Mouse (Mus musculus): ENCODE measurements around the gene Osbpl9.

The Osbpl9 gene

DNA sequence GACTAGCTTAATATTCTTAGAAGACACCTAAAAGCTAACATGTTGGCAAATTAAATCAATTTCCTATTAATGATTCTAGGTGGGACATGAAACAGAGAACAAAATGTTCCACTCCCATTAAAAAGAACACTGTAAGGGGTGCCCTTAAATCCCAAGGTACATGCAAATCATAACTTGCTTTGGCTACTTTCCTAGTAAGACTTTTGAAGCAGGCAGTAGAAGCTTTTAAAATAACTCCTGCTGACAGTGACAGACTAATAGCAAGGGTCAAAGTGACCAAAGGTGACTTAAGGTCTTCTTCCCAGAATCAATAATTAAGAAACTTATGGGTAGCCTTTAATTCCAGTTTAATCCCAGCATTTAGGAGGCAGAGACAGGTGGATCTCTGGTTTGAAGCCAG, 95.5 kb downstream of the Osbpl9 start:
- DNase-seq (ENCODE audit: inconsistent age in 2 of 2, low spot score in 1 of 2) = peak in 1 of 2 experiments; percentile 27

DNA sequence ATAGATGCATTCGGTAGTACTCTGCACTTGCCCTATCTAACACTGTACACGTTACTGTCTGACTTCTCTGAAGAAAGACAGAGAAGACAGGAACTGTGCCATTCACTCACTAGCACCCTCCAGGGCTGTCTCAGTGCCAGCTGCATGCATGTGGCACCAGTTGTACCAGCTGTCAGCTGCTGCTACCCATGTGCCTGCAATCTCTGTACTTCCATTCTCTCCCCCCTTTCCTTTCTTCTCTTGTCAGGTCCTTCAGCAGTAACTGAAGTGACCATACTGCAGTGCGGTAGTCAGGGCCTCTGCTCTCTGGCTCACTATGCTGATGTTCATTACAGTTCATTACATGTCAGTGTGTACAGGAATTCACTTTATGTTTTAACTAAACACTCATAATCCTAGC, 96.0 kb downstream of the Osbpl9 start:
- peak in 1 of 2 experiments; percentile 53 for DNase-seq (ENCODE audit: inconsistent age in 2 of 2, low spot score in 1 of 2)

DNA sequence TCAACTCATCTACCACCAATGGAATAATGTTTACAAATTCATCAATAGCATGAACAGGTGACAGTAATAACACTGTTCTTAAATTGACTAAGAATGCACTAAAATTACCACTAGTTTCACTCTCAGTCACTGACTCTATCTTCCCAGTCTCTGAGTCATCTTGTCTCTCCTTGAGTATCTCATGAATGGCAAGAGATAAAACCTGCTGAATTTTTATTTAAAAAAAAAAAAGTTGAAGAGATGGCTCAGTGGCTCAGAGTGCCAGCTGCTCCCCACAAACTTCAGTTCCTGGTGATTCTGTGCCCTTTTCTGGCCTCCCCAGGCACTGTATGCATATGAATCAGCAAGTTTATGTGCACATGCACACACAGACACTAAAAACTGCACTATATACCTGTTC, 96.8 kb downstream of the Osbpl9 start:
- peak in 1 of 2 experiments; percentile 62 for DNase-seq (ENCODE audit: inconsistent age in 2 of 2, low spot score in 1 of 2)

DNA sequence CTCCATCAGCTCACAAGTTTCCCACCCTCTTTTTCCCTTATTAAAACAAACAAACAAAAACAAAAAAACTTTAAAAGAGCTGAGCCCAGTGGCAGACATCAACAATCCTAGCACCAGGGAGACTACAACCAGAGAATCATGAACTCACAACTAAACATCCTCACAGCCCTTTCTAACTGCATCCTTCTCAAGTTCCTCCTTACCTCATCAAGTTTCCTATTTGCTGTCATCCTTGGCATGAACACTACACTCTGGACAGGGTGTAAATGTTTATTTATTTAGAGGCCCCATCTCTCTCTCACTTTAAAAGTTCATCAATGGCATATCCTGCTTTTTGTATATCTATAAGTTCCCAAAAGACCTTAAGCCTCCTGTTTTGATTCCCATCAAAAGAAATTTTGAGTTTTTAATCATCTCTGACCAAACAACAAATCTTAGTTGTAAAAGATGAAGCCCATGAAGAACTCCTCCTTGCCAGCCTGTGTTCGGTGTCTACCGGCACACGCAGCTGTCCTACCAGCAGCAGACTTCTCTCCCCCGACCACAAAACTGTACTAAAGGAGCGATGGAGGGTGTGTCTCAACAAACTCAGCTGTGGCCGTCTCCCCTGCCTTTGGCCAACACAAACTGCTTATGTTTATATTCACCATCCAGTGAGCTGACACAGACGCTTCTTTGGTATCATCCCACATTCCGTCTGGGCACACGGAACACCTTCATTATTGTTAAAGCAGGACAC, 98.8 kb downstream of the Osbpl9 start:
- no peak for DNase-seq (ENCODE audit: inconsistent age in 2 of 2, low spot score in 1 of 2)

DNA sequence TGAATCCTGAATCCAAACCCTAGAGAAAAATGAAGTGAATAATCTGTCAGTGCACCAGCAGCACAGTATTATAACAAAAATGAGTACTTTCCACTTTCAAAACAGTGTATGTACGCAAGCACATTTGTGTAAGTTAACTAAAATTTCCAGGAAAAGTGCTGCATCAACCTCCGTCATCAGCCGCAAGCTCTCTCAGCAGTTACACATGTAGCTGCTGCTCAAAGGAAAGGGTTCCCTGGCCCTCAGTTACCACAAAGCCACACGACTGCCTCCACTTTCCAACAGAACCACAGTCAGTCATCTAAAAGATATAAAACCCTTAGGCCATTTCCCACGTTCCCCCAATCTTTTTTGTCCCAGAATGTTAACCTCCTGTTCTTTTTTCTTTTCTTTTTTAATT, 99.5 kb downstream of the Osbpl9 start:
- no peak for DNase-seq (ENCODE audit: inconsistent age in 2 of 2, low spot score in 1 of 2)

DNA sequence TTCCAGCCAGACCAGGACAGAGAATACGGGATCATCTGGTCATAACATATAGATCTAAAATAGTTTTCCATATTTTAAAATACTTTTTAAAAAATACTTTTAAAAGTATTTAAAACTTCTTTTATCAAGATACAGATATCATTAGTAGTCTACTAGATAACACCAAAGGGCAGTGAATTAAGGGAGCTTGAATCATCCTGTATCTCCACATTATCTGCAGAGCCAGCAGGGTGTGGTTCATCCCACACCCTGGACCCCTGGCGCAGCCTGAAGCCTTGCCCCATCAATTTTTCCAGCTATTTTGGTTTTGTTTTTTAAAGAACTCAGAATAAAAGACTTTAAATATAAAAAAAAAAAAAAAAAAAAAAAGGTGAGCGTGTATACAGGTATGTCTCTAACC, 103.2 kb downstream of the Osbpl9 start:
- DNase-seq (ENCODE audit: inconsistent age in 2 of 2, low spot score in 1 of 2) = no peak

DNA sequence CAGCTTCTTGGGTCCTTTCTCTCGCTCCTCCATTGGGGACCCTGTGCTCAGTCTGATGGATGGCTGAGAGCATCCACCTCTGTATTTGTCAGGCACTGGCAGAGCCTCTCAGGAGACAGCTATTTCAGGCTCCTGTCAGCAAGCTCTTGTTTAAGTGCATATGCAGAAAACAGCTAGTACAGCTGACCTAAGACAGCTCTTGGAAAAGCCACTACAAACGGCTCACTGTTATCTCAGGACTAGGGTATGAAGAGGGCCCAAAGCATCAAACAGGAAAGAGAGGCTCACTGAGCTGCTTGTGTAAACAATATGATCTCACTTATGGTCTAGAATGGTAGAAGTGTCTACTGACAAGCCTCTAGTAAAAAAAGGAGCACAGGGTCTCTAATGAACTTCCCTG, 107.8 kb downstream of the Osbpl9 start:
- DNase-seq (ENCODE audit: inconsistent age in 2 of 2, low spot score in 1 of 2) = no peak

DNA sequence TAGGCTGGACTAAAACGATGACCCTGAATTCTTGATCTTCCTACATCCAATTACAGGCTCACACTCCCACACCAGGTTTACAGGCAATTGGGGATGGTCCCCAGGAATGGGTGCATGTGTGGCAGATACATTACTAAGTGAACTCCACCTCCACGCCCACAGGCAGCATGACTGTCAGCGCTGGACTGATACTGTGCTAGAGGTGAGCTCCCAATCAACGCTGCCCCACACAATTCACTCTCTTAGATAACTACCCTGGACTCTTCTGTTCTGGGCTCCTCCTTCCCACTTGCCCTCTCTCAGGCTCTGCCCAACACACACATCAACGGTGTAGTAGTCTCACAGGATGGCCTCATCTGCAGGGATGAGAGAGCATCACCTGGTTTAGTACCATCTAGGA, 109.7 kb downstream of the Osbpl9 start:
- DNase-seq (ENCODE audit: inconsistent age in 2 of 2, low spot score in 1 of 2) = no peak

DNA sequence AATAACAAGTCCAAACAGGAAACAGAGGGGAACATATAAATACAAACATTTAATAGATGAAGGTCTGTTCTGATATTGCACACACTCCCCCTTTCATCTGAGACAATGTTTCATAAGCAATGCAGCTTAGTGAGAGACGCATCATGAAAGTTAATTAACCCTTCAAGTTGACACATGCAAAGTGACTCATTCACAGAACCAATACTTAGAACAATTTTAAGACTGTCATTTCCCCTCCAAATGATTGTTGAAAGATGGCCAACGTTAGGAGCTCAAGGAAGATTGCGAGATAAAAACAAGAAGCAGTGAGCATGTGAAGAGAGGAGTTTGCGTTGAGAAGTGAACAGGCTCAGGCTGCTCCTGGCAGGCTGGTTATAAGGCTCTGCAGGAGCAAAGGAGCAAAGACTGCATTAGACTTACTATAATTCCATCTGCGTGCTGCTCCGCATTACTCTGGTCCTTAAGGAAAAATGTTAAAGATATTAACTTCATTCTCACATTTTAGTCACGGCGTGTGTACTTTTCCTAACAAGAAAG, 110.8 kb downstream of the Osbpl9 start:
- DNase-seq (ENCODE audit: inconsistent age in 2 of 2, low spot score in 1 of 2) = peak in 1 of 2 experiments; percentile 25

DNA sequence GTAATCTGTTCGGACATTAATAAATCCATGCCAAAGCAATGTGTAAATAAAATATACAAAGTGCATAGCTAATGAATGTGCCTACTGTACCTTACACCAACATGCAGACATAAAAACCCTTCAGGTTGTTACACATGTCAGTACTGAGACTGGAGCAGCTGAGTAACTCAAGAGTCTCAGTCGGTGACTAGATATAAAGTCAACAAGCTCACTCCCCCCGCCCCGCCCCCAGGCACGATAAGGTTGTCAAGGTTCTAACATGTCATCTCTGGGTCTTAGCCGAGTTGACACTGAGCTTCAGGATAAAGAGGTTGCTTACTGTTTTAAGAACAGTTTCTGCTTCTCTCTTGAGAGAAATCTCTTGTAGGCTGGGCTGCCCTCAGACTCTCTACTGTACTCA, 112.1 kb downstream of the Osbpl9 start:
- peak; percentile 32 to 84 for DNase-seq (ENCODE audit: inconsistent age in 2 of 2, low spot score in 1 of 2)

DNA sequence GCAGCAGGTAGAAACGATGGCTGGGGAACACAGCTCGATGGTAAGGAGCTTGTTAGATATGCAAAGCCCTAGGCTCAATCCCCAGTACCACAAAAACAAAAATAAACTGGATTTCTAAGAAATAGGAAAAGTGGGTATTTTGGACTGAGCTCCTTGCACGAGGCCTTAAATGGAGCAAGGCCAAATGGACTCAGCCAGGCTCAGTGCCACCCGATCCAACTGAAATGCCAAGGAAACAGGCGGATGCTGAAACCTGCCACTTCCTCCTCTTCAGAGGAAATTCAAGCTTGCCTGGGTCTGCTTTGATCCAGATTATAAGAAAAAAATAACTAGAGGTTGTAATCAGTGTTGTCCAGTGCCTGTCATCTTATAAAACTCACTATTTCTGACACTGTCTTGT, 112.9 kb downstream of the Osbpl9 start:
- peak; percentile 59 to 90 for DNase-seq (ENCODE audit: inconsistent age in 2 of 2, low spot score in 1 of 2)

DNA sequence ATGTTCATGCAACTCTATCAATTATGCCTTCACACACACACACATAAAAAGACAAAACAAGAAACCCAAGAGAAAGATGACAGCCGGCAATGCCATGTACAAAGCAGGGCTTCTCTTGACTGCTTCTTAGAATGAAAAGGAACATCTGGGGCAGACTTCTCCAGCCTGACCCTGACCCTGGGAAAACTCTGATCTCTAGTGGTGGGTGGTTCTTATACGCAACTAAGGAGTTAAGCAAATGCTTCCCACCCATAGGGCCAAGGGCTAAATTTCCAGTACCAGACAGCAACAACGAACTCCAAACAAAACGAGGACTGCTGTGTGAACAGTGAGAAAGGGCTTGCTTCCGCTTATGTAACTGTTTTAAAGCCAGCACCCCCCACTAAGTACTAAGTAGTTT, 122.0 kb downstream of the Osbpl9 start:
- DNase-seq (ENCODE audit: inconsistent age in 2 of 2, low spot score in 1 of 2) = peak in 1 of 2 experiments; percentile 24

DNA sequence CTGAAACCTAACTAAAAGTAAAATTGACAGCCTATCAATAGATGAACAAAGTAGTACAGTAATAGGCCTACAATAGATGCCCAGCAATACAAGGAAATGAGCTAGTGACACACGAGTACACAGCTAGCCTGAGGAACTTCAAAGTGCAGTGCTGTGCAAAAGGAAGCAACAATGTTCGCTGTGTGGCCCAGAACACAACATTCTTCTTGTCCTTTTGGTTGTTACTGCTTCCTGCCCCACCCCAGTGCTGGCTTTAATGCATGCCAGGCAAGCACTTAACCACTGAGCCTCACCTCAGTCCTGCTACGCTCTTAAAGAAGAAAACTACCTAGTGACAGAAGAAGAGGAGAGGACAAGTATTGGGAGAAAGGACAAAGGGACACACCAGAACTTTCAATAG, 122.4 kb downstream of the Osbpl9 start:
- no peak for DNase-seq (ENCODE audit: inconsistent age in 2 of 2, low spot score in 1 of 2)

DNA sequence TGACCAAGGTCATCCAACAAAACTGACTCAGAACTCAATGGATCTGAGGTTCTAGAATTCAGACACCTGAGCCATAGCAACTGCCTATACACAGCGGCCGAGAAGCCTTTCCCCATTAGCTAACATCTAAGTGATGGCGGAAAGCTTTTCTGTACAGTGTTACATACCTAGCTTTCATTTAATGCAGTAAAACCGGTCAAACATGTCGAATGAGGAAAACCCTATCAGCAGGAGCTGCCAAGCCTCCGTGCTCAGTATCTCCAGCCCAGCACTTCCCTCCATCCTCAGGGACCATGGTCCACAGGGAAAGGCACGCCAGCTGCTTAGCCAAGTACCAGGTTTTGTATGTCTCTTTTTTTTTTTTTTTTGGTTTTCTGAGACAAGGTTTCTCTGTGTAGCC, 123.1 kb downstream of the Osbpl9 start:
- DNase-seq (ENCODE audit: inconsistent age in 2 of 2, low spot score in 1 of 2) = no peak

DNA sequence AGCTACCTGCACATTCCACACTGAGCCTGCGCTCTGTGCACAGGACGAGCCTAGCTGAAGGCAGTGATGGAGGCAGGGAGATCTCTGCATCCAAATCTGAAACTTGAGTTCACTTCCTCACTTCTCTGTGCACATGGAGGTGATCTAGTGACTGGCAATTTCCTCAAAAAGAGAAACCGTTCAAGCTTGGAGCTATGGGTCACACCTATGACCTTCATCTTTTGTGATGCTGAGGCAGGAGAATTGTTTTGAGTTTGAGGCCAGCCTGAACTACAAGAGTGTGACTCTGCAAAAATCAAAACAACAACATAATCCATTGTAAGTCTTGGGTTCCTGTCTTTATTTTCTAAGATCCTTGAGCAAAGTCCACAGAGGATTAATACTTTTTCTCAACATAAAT, 128.8 kb downstream of the Osbpl9 start:
- DNase-seq (ENCODE audit: inconsistent age in 2 of 2, low spot score in 1 of 2) = no peak

DNA sequence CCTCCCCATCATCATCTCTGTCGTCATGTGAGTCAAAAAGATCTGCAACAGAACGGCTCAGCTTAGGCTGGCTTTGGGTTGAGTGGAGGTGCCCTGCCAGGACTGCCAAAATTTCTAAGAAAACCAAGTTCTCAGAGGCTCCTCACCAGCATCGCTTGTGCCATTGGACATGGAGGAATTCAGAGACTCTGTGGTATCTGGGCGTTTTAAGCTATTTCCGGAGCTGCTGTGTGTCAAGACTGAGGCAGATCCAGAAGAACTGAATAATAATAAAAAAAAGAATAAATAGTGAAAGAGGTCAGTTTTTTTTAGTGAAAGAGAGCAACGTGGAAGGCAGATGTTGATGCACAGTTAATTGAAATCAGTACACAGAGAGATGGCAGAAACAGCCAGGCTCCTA, 129.2 kb downstream of the Osbpl9 start:
- no peak for DNase-seq (ENCODE audit: inconsistent age in 2 of 2, low spot score in 1 of 2)

DNA sequence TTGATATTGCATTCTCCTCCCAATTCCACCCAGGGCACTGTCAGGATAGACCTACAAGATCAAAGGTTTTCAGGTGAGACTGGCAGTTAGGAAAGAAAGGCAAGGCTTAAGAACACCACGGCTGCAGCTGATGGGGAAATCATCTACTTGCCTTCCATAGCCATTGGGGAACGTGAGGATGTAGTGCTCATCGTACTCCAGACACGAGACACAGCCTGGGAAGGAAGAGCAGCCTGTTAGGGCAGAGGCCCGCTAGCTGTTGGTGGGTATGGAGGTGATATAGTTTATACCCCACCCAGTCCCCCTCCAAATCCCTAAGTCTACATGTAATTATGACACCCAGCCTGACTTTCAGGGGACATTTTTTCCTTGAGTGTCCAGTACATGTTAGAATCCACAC, 136.4 kb downstream of the Osbpl9 start:
- DNase-seq (ENCODE audit: inconsistent age in 2 of 2, low spot score in 1 of 2) = no peak

DNA sequence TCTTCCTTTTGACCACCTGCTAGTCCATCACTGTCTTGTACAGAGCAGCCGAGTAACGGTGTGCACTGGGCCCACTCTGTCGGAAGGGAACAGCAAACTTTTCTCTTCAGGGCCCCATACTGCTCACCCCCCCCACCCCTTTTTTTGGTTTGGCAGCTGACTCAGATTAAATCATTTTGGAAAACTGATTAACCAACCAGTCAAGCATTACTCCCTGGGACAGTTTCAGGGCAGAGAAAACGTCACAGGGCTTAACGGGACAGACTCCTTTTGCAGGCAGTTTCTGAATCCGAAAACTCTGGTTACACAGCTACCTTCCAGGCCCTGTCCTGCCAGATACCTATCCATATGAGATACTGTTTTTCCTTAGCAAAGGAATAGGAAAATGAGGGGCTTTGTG, 137.1 kb downstream of the Osbpl9 start:
- no peak for DNase-seq (ENCODE audit: inconsistent age in 2 of 2, low spot score in 1 of 2)

DNA sequence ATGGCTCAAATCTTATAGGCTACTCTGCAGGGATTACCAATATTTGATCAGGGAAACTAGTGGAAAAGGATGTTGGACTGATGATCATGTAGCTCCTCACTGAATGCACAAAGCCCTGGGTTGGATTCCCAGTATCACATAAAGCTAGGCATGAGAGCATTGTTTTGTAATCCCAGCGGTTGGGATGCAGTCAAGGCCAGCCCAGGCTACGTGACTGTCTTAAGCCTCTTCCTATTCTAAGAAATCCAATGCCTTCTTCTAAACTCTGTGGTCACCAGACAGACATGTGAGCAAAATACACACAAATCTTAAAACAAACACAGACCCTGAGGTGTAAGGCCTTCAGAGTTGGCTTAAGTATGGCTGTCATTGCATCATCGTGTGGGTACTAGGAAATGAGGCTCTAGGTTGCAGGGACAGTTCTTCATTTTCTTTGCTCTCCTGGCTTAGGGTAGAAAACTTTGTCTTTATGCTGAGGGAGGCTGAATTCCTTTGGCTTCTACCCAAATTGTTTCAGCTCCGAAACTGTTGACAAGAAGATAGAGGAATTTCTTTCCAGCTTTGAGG, 142.7 kb downstream of the Osbpl9 start:
- peak in 1 of 2 experiments; percentile 68 for DNase-seq (ENCODE audit: inconsistent age in 2 of 2, low spot score in 1 of 2)

DNA sequence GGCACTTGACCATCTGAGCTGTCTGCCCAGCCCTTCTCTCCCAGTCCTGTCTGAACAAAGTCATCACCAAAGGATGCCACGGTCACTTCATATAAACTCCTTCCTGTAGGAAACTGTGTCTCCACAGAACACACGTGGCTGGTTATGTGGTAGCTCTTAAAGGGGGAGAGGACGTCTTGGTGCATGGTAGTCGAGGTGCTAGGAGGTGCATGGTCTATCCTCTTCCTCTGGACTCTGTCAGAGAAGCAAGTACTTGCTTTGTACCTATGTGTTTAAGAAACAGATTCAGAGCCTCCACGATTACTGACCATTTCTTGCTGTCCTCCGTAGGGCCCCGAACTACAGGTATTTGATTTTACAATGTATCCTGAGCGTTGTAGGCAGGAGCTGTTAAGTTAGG, 144.4 kb downstream of the Osbpl9 start:
- DNase-seq (ENCODE audit: inconsistent age in 2 of 2, low spot score in 1 of 2) = no peak

DNA sequence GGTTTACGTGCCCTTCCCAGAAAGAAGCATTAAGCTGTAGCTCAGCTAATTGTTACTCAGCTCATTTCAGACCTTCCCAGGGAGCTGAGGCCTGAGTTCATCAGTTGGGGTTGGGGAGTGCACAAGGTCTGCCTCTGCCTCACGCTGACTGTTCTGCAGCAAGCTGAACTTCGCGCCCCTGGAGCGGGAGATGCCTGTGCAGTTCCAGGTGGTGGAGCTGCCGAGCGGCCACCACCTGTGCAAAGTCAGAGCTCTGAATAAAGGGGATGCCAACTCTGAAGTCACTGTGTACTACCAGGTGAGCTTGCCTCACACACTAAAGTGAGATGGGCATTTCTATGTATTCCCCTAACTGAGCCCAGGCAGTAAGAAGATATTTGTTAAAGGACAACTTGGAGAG, 145.7 kb downstream of the Osbpl9 start:
- no peak for DNase-seq (ENCODE audit: inconsistent age in 2 of 2, low spot score in 1 of 2)

DNA sequence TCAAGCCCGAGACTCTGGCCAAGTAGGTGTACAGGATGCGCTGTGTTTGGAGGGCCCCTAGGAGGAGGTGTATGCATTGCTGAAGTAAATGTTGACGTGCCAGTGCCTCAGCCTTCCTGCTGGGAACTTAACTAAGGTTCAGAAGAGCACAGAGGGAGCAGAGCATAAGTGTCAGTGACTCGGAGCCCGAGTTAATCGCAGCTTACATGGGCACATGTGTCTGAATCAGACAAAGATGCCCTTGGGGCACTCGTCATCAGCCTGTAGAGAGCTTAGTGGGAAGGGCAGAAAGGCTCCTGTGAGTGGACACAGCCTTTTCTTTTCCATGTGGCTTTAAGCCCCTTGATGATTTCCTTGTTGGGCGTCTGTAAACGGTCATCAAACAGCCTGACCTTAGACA, 148.1 kb downstream of the Osbpl9 start:
- DNase-seq (ENCODE audit: inconsistent age in 2 of 2, low spot score in 1 of 2) = peak in 1 of 2 experiments; percentile 66

DNA sequence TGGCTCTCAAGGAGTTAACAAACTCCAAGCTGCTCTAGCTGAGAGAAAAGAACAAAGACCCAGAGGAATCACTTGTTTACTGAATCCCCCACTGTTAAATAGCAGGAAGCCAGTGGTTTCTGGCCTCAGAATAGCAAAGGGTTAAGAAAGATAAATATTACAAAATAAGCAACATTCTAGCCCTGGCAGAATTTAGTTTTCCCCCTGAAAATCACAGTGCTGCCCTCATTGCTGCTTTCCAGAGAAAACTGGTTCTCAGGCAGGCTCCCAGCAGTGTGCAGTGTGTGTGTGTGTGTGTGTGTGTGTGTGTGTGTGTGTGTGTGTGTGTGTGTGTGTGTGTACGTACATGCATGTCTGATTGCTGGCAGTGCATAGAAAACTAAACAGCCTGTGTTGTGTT, 149.8 kb downstream of the Osbpl9 start:
- no peak for DNase-seq (ENCODE audit: inconsistent age in 2 of 2, low spot score in 1 of 2)
